Mouse (Mus musculus) forebrain, embryonic 11.5 days (tissue): ENCODE data around the gene P4ha2. TPM values are rescaled to one million over a fixed set of nuclear protein-coding genes. Genes with fewer than 3 reads are reported as not detected.

Experiments
- ATAC-seq: fragments of 200-750 bp; cut with Nextera tagmentation; replicated peaks from 2 replicates; pipeline ENCODE4 v1.8.0; 2017; ENCODE audit warnings: moderate TSS enrichment; ENCODE audit not compliant: low FRiP score
- DNase-seq: peaks from one replicate; pipeline ENCODE4 v3.0.0-alpha.2; 2017; ENCODE audit warnings: low spot score
- H3K27ac ChIP-seq: fragments of 300-500 bp; sonication (generic); 2 replicates; pipeline ENCODE4 v1.5.1; 2014; ENCODE audit warnings: low read depth, low read length
- H3K27me3 ChIP-seq: fragments of 300-500 bp; sonication (generic); 2 replicates; pipeline ENCODE4 v1.6.1; 2014; ENCODE audit warnings: mild to moderate bottlenecking, low read length, mixed read lengths; ENCODE audit not compliant: control insufficient read depth, insufficient read depth
- H3K36me3 ChIP-seq: fragments of 300-500 bp; sonication (generic); 2 replicates; pipeline ENCODE4 v1.6.1; 2014; ENCODE audit warnings: mild to moderate bottlenecking, low read length, moderate library complexity, mixed read lengths; ENCODE audit not compliant: control insufficient read depth, insufficient read depth
- H3K4me1 ChIP-seq: fragments of 300-500 bp; sonication (generic); replicated peaks from 2 replicates; pipeline ENCODE4 v1.6.1; 2014; ENCODE audit warnings: low read length, mixed read lengths; ENCODE audit not compliant: control insufficient read depth, insufficient read depth
- H3K4me2 ChIP-seq: fragments of 300-500 bp; sonication (generic); 2 replicates; pipeline ENCODE4 v1.6.1; 2014; ENCODE audit warnings: low read depth, mild to moderate bottlenecking, low read length, moderate library complexity, mixed read lengths; ENCODE audit not compliant: severe bottlenecking
- H3K4me3 ChIP-seq: fragments of 300-500 bp; sonication (generic); 2 replicates; pipeline ENCODE4 v1.5.1; 2014; ENCODE audit warnings: low read depth, low read length
- H3K9ac ChIP-seq: fragments of 300-500 bp; sonication (generic); 2 replicates; pipeline ENCODE4 v1.6.1; 2014; ENCODE audit warnings: low read length
- H3K9me3 ChIP-seq: fragments of 300-500 bp; sonication (generic); 2 replicates; pipeline ENCODE4 v1.6.1; 2016; ENCODE audit warnings: low read length, mixed read lengths; ENCODE audit not compliant: control insufficient read depth
- WGBS: fragments of 180-500 bp; shearing (Covaris S2); extraction: QIAGEN DNeasy Blood & Tissue Kit; methylation state at CpG from one replicate; pipeline ENCODE4 v1.1.7; 2014; 5-methylcytosine and 5-hydroxymethylcytosine counted together
- polyA plus RNA-seq: library from polyadenylated mRNA; unstranded; fragments of >200 nt; fragmentation: Nextera tagmentation; extraction: Ambion mirVana; gene quantifications from 2 replicates; pipeline ENCODE4 v1.2.1, GENCODE M21; 2014

Gene P4ha2
- polyA plus RNA-seq, 1 experiment from 2014 or later: 16.4 TPM

DNA sequence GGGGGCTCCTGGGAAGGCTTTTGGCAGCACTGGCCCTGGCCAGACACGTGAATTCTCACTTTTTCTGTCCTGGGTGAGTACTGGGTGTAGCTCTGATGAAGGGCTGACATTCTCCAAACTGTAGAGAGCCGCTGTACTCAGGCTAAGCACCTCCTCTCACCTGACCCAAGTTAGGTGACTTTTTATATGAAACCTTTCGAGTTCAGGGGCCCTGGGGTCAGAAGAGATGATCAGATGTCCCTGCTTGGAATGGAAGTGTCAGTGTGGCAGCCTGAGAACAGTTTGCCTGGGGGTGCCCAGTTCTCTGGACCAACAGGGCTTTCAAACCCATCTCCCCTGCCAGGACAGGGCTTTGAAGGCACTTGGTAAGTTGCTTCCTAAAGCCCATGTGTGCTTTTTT is 8.2 kb downstream of the P4ha2 start:
- H3K9ac ChIP-seq: no peak overlapping the region
- 60% methylated on average over 3 of the region's 3 CpGs for WGBS
- no peak overlapping the region for H3K4me3 ChIP-seq
- DNase-seq (no peak), ATAC-seq (no peak)
- no peaks in the 10 kb centered on the region for H3K36me3 ChIP-seq
- H3K4me1 ChIP-seq: peaks cover 2% of the 10 kb centered on the region
- H3K27ac ChIP-seq: no peak overlapping the region
- no peaks in the 10 kb centered on the region for H3K9me3 ChIP-seq
- H3K27me3 ChIP-seq: no peaks in the 10 kb centered on the region
- no peak overlapping the region for H3K4me2 ChIP-seq

DNA sequence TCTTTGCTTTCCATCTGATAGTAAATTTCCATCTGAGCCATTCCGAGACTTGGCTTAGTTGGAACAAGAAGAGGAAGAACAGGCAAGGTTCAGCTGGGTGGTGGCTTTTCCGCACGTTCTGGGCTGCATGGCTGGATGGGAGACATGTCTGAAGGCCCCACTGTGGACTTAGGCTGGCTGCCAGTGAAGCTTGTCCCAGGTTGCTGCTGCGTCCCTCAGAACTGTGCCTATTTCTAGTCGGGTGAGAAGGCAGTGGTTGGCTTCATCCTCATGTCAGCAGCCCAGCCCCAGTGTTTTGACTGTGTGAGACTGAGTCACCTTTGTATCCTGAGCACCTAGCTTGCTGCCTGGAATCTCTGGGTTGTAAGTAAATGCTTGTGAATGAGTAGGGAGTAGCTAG is 9.0 kb downstream of the P4ha2 start:
- H3K9me3 ChIP-seq: no peaks in the 10 kb centered on the region
- ATAC-seq (no peak), DNase-seq (no peak)
- no peak overlapping the region for H3K27ac ChIP-seq
- H3K4me3 ChIP-seq: no peak overlapping the region
- H3K27me3 ChIP-seq: no peaks in the 10 kb centered on the region
- no peak overlapping the region for H3K9ac ChIP-seq
- WGBS: 85% methylated on average over 5 of the region's 5 CpGs
- H3K36me3 ChIP-seq: no peaks in the 10 kb centered on the region
- H3K4me1 ChIP-seq: peaks cover 5% of the 10 kb centered on the region
- H3K4me2 ChIP-seq: no peak overlapping the region

DNA sequence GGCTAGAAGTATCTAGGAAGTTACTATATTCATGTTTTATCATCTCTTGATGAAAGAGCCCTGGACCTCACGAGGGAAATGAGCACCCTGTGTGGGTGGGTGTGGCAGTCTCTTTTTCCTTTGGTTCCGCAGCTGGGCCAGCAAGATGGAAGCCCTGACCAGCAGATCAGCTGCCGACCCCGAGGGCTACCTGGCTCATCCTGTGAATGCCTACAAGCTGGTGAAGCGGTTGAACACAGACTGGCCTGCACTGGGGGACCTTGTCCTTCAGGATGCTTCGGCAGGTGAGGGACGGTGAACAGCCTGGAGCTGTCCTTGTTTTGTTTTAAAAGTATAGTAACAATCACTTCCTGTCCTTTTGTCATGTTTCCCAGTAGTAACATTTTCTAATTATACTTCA is 11.4 kb downstream of the P4ha2 start:
- no peaks in the 10 kb centered on the region for H3K36me3 ChIP-seq

DNA sequence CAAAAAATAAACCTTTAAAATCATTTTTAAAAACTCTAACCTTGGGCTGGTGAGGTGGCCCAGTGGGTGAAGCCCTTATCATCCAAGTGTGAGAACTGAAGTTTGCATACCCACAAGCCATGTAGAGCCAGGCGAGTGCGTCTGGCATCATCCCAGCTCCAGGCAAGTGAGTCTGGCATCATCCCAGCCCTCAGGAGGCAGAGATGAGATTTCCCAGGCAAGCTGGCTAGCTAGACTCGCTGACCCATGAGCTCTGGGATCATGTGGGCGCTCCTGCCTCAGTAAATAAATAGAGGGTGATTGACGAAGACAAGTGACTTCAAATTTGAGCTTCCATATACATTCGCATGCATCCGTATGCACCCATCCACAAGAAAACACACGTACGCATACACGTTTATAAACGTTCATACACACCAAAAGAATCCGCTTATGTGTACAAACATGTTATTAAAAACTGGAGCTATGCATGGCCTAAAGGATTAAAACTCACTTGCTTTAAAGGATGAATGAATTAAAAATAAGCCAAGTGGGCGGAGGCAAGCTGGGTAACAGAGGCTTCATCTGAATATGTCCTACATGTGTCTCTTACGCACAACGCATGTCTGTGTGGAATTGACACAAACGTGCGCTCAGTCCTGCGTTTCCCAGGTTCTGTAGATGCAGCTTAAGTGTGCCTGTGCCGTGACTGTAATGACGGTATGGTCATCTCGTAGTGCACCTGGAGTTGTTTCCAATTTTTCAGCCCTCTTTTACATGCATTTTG is 12.3 kb downstream of the P4ha2 start:
- 85% methylated on average over 21 of the region's 21 CpGs for WGBS
- H3K27me3 ChIP-seq: no peaks in the 10 kb centered on the region
- H3K27ac ChIP-seq: no peak overlapping the region
- no peak overlapping the region; the same call in 1 of the 2 replicates for H3K9ac ChIP-seq
- H3K9me3 ChIP-seq: no peaks in the 10 kb centered on the region
- no peaks in the 10 kb centered on the region for H3K36me3 ChIP-seq
- no peak for DNase-seq
- H3K4me3 ChIP-seq: no peak overlapping the region
- H3K4me1 ChIP-seq: peaks cover 5% of the 10 kb centered on the region
- no peak for ATAC-seq
- H3K4me2 ChIP-seq: 0 out of 2 replicates have a peak overlapping the region, but pooled peaks have one; percentile 26

More for the DNA sequence above, 11.4 kb downstream of the P4ha2 start:
- 88% methylated on average over 7 of the region's 7 CpGs for WGBS
- no peak overlapping the region for H3K27ac ChIP-seq
- H3K4me1 ChIP-seq: peaks cover 5% of the 10 kb centered on the region
- ATAC-seq: no peak
- no peak overlapping the region for H3K4me3 ChIP-seq
- H3K4me2 ChIP-seq: no peak overlapping the region
- no peak overlapping the region for H3K9ac ChIP-seq
- no peak for DNase-seq
- H3K9me3 ChIP-seq: no peaks in the 10 kb centered on the region
- no peaks in the 10 kb centered on the region for H3K27me3 ChIP-seq

DNA sequence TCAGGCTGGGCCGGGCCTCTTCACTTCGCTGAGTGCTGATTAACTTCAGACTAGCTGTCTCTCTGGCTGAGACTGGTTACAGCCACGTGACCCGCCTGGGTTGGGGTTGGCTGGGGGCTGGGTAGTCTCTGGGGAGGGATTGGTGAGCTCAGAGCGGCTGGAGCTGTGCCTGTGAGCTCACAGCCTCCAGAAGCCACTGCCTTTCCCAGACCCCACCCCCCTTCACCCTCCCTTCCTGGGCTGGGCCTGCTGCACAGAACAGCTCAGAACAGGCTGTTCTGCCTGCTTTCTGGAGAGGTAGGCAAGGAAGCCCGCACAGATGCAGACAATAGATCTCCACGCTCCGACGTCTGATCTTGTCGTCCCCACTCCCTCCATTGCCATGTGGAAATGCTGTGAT is 13.0 kb downstream of the P4ha2 start:
- ATAC-seq (peak; percentile 97), DNase-seq (peak; percentile 92)
- no peaks in the 10 kb centered on the region for H3K27me3 ChIP-seq
- no peaks in the 10 kb centered on the region for H3K9me3 ChIP-seq
- H3K27ac ChIP-seq: peak overlapping the region; percentile 20
- H3K9ac ChIP-seq: peak overlapping the region; percentile 14; the same call in 1 of the 2 replicates
- peaks cover 5% of the 10 kb centered on the region for H3K4me1 ChIP-seq
- 0% methylated on average over 10 of the region's 10 CpGs for WGBS
- H3K36me3 ChIP-seq: no peaks in the 10 kb centered on the region
- H3K4me3 ChIP-seq: no peak overlapping the region
- peak overlapping the region; percentile 26; the same call in 1 of the 2 replicates for H3K4me2 ChIP-seq

DNA sequence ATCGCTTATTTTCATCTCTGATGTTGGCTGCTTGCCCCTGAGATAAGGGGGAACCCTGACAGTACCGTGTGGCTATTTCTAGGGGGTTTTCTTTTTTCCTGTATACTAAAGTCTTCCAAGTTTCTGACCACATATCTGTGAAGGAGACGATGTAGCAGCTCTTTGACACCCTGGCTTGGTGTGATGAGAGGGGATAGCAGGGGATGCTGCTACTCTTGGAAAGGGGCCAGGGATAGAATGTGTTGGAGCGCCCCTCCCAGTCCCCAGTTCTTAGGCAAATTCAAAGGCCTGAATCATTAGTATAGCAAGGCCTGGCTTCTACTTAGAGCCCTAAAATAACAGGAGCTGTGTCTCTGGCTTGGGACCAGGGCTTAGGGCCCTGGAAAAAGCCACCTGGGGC is 13.5 kb downstream of the P4ha2 start:
- no peaks in the 10 kb centered on the region for H3K36me3 ChIP-seq
- no peaks in the 10 kb centered on the region for H3K9me3 ChIP-seq
- no peak overlapping the region for H3K4me3 ChIP-seq
- no peak for DNase-seq
- 47% methylated on average over 4 of the region's 4 CpGs for WGBS
- peak overlapping the region; percentile 26; the same call in 1 of the 2 replicates for H3K4me2 ChIP-seq
- H3K27me3 ChIP-seq: no peaks in the 10 kb centered on the region
- H3K9ac ChIP-seq: peak overlapping the region; percentile 14; the same call in 1 of the 2 replicates
- peak; percentile 18 for ATAC-seq
- H3K4me1 ChIP-seq: peaks cover 5% of the 10 kb centered on the region
- H3K27ac ChIP-seq: peak overlapping the region; percentile 20

DNA sequence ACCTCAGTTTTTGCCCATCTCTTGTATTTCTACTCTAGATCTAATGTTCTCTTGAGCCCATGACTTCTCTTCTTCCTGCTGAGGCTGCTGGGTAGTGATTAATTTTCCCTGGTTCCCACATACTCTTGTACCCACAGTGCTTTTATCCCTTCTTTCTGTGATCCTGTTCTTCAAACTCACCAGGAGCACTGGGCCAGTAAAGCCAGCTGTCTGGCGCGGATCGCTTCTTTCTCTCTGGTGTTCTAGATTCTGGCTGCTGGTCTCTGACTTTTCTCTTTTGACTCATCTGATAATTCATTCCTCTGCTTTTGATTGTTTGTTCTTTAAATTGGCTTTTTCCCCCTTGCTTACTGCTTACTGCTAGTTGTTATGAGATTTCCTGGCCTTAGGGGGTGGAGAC is 14.9 kb downstream of the P4ha2 start:
- Histone ChIP-seq H3K4me2 (no peak overlapping the region), H3K27me3 (no peaks in the 10 kb centered on the region), H3K9me3 (no peaks in the 10 kb centered on the region), H3K9ac (no peak overlapping the region), H3K27ac (no peak overlapping the region), H3K4me1 (peaks cover 5% of the 10 kb centered on the region), H3K36me3 (no peaks in the 10 kb centered on the region), H3K4me3 (no peak overlapping the region)
- WGBS: 91% methylated on average over 3 of the region's 3 CpGs
- ATAC-seq (no peak), DNase-seq (no peak)

DNA sequence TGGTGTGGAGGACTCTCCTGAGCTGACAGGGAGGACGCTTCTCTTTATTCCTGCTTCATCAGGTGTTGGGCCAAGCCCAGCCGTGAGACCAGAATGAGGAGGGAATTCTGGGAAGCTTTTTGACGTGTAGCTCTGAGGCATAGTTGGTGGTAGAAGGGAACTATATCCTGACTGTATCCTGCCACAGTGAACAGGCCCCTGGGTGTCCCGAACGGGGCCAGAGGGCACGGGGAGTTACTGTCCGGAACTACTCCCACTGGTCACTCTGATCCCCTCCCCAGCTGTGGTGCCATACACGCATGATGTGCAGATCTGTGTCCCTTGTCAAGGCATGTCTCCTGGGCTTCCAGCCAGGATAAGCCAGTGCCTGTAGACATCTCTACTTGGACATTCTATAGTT is 15.4 kb downstream of the P4ha2 start:
- Histone ChIP-seq H3K9me3 (no peaks in the 10 kb centered on the region), H3K4me1 (peaks cover 5% of the 10 kb centered on the region), H3K36me3 (no peaks in the 10 kb centered on the region), H3K9ac (no peak overlapping the region), H3K27ac (no peak overlapping the region), H3K4me2 (no peak overlapping the region), H3K4me3 (no peak overlapping the region), H3K27me3 (no peaks in the 10 kb centered on the region)
- no peak for ATAC-seq
- no peak for DNase-seq
- 95% methylated on average over 8 of the region's 8 CpGs for WGBS

DNA sequence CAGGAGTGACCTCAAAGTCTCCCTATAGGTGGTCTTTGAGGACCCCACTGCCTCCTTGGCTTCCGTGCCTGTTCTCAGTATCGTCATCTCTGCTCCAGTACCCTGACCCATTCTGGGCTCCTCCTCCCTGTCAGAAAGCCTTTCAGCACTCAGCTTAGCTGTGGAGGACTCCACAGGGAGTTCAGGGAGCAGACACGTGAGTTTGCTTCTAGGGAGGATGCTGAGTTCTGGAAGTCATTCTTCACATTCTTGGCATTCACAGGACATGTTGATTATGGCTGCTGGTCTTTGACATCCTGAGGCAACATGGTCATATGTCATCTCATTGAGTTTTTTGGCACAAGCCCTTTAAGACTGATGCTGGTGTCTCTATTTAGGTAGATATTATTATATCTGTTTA is 16.0 kb downstream of the P4ha2 start:
- no peak overlapping the region for H3K4me3 ChIP-seq
- no peak for DNase-seq
- H3K27me3 ChIP-seq: no peaks in the 10 kb centered on the region
- WGBS: 42% methylated on average over 3 of the region's 3 CpGs
- H3K4me2 ChIP-seq: no peak overlapping the region
- no peaks in the 10 kb centered on the region for H3K36me3 ChIP-seq
- no peak overlapping the region for H3K27ac ChIP-seq
- no peaks in the 10 kb centered on the region for H3K9me3 ChIP-seq
- H3K4me1 ChIP-seq: peaks cover 5% of the 10 kb centered on the region
- ATAC-seq: no peak
- H3K9ac ChIP-seq: no peak overlapping the region
